ENCODE assay signal across 12 mouse cellular contexts in genomic region chr2:127210701-127211100, GRCm38 (mm10).
"Had no signal": no experiment of that assay in that cellular context is flagged by ENCODE, and none has a peak within 500 bp of the region (broad histone marks: within the 10 kb centered on the region; RNA-seq: fewer than 3 reads in every experiment).

No protein-coding gene starts in this region.

- DNase-seq: retina, postnatal 1 day; right cerebral cortex, adult 18-20 months; right cerebral cortex, postnatal 14 days; right cerebral cortex, postnatal 25 days; right cerebral cortex, postnatal 4 days; spleen, adult 18-20 months; thymus, adult 18-20 months; thymus, adult 2 months; thymus, postnatal 14 days; thymus, postnatal 25 days; thymus, postnatal 36 days; thymus, postnatal 4 days had no signal
